Mouse (Mus musculus) heart, postnatal 0 days (tissue): ENCODE data around the gene Hacd2. TPM values are rescaled to one million over a fixed set of nuclear protein-coding genes. Genes with fewer than 3 reads are reported as not detected.
A peak's percentile ranks its signal among the peaks of the same experiment; 100 is the strongest.

ENCODE experiments used
- ATAC-seq: fragments of 200-750 bp; cut with Nextera tagmentation; 2 replicates; pipeline ENCODE4 v1.8.0; 2017; ENCODE audit warnings: low read depth, moderate number of reproducible peaks, moderate library complexity; ENCODE audit not compliant: insufficient read depth
- DNase-seq: peaks from one replicate; pipeline ENCODE4 v3.0.0-alpha.2; 2016; ENCODE audit warnings: low spot score
- H3K27ac ChIP-seq: fragments of 300-500 bp; sonication (generic); 2 replicates; pipeline ENCODE4 v1.5.1; 2014; ENCODE audit warnings: low read depth, mild to moderate bottlenecking
- H3K27me3 ChIP-seq: fragments of 300-500 bp; sonication (generic); 2 replicates; pipeline ENCODE4 v1.6.1; 2014; ENCODE audit warnings: low read length, mixed read lengths; ENCODE audit not compliant: control insufficient read depth, insufficient read depth
- H3K36me3 ChIP-seq: fragments of 300-500 bp; sonication (generic); replicated peaks from 2 replicates; pipeline ENCODE4 v1.6.1; 2014; ENCODE audit warnings: low read length, mixed read lengths; ENCODE audit not compliant: control insufficient read depth, insufficient read depth
- H3K4me1 ChIP-seq: fragments of 300-500 bp; sonication (generic); 2 replicates; pipeline ENCODE4 v1.6.1; 2014; ENCODE audit warnings: antibody characterized with exemption; ENCODE audit not compliant: control insufficient read depth, insufficient read depth
- H3K4me2 ChIP-seq: fragments of 300-500 bp; sonication (generic); 2 replicates; pipeline ENCODE4 v1.6.1; 2014; ENCODE audit warnings: low read depth, mild to moderate bottlenecking, low read length, moderate library complexity
- H3K4me3 ChIP-seq: fragments of 300-500 bp; sonication (generic); 2 replicates; pipeline ENCODE4 v1.5.1; 2014; ENCODE audit warnings: low read depth, low read length
- H3K9ac ChIP-seq: fragments of 300-500 bp; sonication (generic); replicated peaks from 2 replicates; pipeline ENCODE4 v1.6.1; 2014; ENCODE audit warnings: low read depth, low read length, mixed read lengths
- H3K9me3 ChIP-seq: fragments of 300-500 bp; sonication (generic); replicated peaks from 2 replicates; pipeline ENCODE4 v1.6.1; 2016; ENCODE audit warnings: low read length; ENCODE audit not compliant: control insufficient read depth
- CTCF ChIP-seq: IDR thresholded peaks from 2 replicates; pipeline ENCODE4 v1.5.1; 2016; ENCODE audit warnings: antibody characterized with exemption, control low read depth, low read depth
- EP300 ChIP-seq: IDR thresholded peaks from 2 replicates; pipeline ENCODE4 v1.6.1; 2016; ENCODE audit warnings: antibody characterized with exemption, low read depth
- WGBS: fragments of 180-500 bp; shearing (Covaris S2); extraction: QIAGEN DNeasy Blood & Tissue Kit; methylation state at CpG from one replicate; pipeline ENCODE4 v1.1.7; 2014; 5-methylcytosine and 5-hydroxymethylcytosine counted together
- polyA plus RNA-seq: library from polyadenylated mRNA; unstranded; fragments of >200 nt; fragmentation: Nextera tagmentation; extraction: Ambion mirVana; gene quantifications from 2 replicates; pipeline ENCODE4 v1.2.1, GENCODE M21; 2015
- total RNA-seq: library from RNA; depleted of rRNA; stranded (reverse); fragments of >200 nt; gene quantifications from 2 replicates; pipeline ENCODE4 v1.2.3, GENCODE M21; 2014; ENCODE audit warnings: low replicate concordance

The Hacd2 gene
- total and polyA plus RNA-seq, 2 experiments from 2014 or later, result 2.6 to 34.1 TPM

DNA sequence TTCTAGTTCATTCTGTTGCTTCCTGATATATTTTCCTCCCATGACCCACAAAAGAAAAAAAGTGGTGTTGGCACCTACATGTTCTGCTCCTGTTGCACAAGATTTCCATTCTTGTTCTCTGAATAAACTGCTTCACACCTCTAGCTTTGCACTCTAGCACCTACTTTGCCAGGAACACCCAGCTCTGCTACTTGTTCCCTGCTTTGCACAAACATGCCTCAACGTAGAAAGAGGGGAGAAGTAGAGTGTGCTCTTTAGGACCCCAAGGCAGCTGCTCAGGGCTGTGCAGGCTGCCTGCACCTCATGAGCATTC lies 32.9 kb downstream of the Hacd2 start:
- Histone ChIP-seq H3K4me2 (no peak overlapping the region), H3K27ac (no peak overlapping the region), H3K9me3 (no peaks in the 10 kb centered on the region), H3K9ac (no peak overlapping the region), H3K27me3 (no peaks in the 10 kb centered on the region), H3K36me3 (peaks cover 4% of the 10 kb centered on the region; the same call in 1 of the 2 replicates), H3K4me3 (no peak overlapping the region), H3K4me1 (peaks cover 4% of the 10 kb centered on the region; the same call in 1 of the 2 replicates)
- DNase-seq (no peak), ATAC-seq (no peak)
- 70% methylated on average over 1 of the region's 1 CpGs for WGBS
- TF ChIP-seq EP300 (no peak), CTCF (no peak)

DNA sequence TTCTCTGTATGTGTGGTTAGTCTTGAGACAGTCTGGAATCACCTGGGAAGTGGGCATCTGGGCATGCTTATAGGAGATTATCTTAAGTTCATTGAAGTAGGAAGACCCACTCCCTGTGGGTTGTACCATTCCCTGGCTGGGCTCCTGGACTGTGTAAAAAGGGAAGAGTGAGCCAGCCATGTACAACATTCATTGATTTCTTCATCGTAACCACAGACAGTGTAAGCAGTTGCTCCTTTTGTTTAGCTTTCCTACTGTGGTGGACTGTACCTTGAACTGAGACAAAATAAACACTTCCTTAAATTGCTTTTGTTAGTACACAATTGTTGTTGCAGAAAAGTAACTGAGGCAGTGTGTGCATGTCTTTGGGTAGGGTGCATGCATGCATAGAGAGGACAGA lies 33.6 kb downstream of the Hacd2 start:
- Histone ChIP-seq H3K9ac (no peak overlapping the region), H3K4me2 (no peak overlapping the region), H3K27me3 (no peaks in the 10 kb centered on the region), H3K27ac (no peak overlapping the region), H3K36me3 (peaks cover 4% of the 10 kb centered on the region; the same call in 1 of the 2 replicates), H3K9me3 (no peaks in the 10 kb centered on the region), H3K4me3 (no peak overlapping the region), H3K4me1 (no peaks in the 10 kb centered on the region)
- ATAC-seq (no peak), DNase-seq (no peak)
- TF ChIP-seq EP300, result no peak
- no peak for TF ChIP-seq CTCF
- WGBS, result 91% methylated on average over 1 of the region's 1 CpGs

DNA sequence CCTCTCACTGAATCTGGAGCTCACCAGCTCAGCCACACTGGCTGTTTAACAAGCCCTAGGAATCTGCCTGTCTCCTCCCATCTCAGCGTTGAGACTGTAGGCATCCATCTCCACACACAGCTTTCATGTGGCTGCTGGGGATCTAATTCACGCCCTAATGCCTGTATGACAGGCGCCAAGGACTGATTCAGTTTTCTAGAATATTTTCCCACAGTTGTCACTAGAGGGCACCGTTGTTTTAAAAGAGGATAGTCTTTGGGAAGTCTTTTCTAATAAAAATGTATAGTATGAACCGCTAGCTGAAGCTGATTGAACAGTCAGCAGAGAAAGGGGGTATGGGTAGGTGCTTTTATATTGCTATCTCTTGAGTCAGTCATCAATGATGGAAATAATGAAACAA lies 34.1 kb downstream of the Hacd2 start:
- peaks cover 4% of the 10 kb centered on the region; the same call in 1 of the 2 replicates for H3K36me3 ChIP-seq
- H3K4me1 ChIP-seq, result no peaks in the 10 kb centered on the region
- DNase-seq (peak; percentile 41), ATAC-seq (no peak)
- 20% methylated on average over 5 of the region's 5 CpGs for WGBS
- H3K4me3 ChIP-seq, result no peak overlapping the region
- TF ChIP-seq CTCF (peak; percentile 54), EP300 (no peak)
- H3K27ac ChIP-seq, result no peak overlapping the region
- no peak overlapping the region for H3K4me2 ChIP-seq
- no peaks in the 10 kb centered on the region for H3K9me3 ChIP-seq
- H3K9ac ChIP-seq, result no peak overlapping the region
- no peaks in the 10 kb centered on the region for H3K27me3 ChIP-seq

DNA sequence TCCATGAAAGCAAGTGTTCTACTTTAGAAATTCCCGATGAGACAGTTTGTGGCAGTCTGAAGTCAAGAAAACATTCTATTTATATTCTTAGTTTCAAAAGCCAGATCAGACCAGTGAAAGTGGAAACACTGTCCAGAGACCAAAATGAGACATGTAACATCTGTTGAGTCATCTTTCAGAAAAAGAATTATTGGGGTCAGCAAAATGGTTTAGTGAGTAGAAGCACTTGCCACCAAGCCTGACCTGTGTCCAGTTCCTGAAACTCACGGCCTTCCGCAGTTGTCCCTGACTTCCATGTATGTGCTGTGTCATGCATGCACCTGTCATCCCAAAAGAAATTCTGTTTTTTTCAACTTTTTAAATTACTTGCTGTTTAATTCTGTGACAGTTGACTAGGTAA lies 34.6 kb downstream of the Hacd2 start:
- H3K4me1 ChIP-seq, result no peaks in the 10 kb centered on the region
- no peak overlapping the region for H3K9ac ChIP-seq
- H3K27ac ChIP-seq, result no peak overlapping the region
- no peak overlapping the region for H3K4me2 ChIP-seq
- DNase-seq (no peak), ATAC-seq (no peak)
- no peaks in the 10 kb centered on the region for H3K27me3 ChIP-seq
- H3K4me3 ChIP-seq, result no peak overlapping the region
- 79% methylated on average over 3 of the region's 3 CpGs for WGBS
- H3K36me3 ChIP-seq, result peaks cover 4% of the 10 kb centered on the region; the same call in 1 of the 2 replicates
- no peaks in the 10 kb centered on the region for H3K9me3 ChIP-seq
- no peak for TF ChIP-seq CTCF
- TF ChIP-seq EP300, result no peak

DNA sequence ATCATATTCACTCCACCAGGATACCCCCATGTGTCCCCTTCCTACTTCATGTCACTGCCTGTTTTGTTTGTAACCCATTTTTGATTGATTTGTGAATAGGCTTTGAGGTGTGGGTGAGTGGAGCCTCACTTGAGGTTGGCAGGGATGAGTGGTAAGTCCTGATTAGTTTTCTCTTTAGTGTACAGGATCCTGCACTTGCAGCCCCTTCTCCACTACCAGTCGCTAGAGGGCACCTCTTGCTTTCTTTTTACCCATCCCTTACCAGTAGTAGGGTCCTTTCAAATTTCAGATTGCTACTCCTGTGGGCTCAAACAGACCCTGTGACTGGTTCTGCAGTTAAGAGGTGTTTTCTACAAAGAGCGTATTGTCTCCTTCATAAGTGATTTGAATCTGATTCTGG lies 38.8 kb downstream of the Hacd2 start:
- no peaks in the 10 kb centered on the region; the same call in 1 of the 2 replicates for H3K4me1 ChIP-seq
- H3K36me3 ChIP-seq, result 0 out of 2 replicates have a peak, but pooled peaks cover 9% of the 10 kb centered on the region
- no peak overlapping the region for H3K4me3 ChIP-seq
- DNase-seq, result peak; percentile 39
- TF ChIP-seq EP300, result no peak
- peak; percentile 67 for TF ChIP-seq CTCF
- peak; percentile 39; the same call in 1 of the 2 replicates for ATAC-seq
- WGBS, result 37% methylated on average over 2 of the region's 2 CpGs
- no peak overlapping the region for H3K27ac ChIP-seq
- H3K9me3 ChIP-seq, result no peaks in the 10 kb centered on the region
- no peaks in the 10 kb centered on the region for H3K27me3 ChIP-seq
- H3K9ac ChIP-seq, result no peak overlapping the region
- no peak overlapping the region for H3K4me2 ChIP-seq

DNA sequence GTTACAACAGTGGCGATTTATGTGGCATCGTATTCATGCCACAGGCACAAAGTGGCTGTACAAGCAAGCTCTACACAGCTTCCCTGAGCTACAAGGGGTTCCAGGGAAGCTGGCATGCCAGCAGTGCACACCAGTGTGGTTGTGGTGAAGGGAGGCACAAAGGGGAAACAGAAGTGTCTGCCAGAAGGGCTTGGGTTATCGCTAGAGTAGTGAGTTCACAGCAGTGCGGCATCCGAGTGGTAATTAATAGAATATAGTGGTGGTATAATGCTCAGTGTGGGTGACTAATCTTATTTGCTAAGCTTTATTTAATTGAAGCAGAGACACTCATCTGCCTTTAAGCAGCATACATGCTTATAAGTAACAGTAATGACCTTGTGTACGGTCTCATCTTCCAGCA lies 43.5 kb downstream of the Hacd2 start:
- no peak for DNase-seq
- H3K4me2 ChIP-seq, result no peak overlapping the region
- ATAC-seq, result no peak
- no peak overlapping the region for H3K27ac ChIP-seq
- H3K4me1 ChIP-seq, result no peaks in the 10 kb centered on the region; the same call in 1 of the 2 replicates
- no peaks in the 10 kb centered on the region for H3K9me3 ChIP-seq
- no peak overlapping the region for H3K4me3 ChIP-seq
- no peak for TF ChIP-seq CTCF
- no peak overlapping the region for H3K9ac ChIP-seq
- no peaks in the 10 kb centered on the region for H3K27me3 ChIP-seq
- 77% methylated on average over 6 of the region's 6 CpGs for WGBS
- 0 out of 2 replicates have a peak, but pooled peaks cover 5% of the 10 kb centered on the region for H3K36me3 ChIP-seq
